Mouse (Mus musculus) neural tube, embryonic 15.5 days (tissue): ENCODE data around the gene Pheta2. TPM values are rescaled to one million over a fixed set of nuclear protein-coding genes. Genes with fewer than 3 reads are reported as not detected.

Experiments used
- microRNA-seq: library from miRNA; unstranded; fragments of <30 nt; microRNA quantifications from one replicate; pipeline ENCODE4, GENCODE M21; 2017
- polyA plus RNA-seq: library from polyadenylated mRNA; unstranded; fragments of >200 nt; fragmentation: Nextera tagmentation; extraction: Ambion mirVana; gene quantifications from 2 replicates; pipeline ENCODE4 v1.2.1, GENCODE M21; 2015

The Pheta2 gene
- polyA plus RNA-seq, 1 experiment from 2014 or later, result 2.4 TPM

Small RNAs within 50 kb of the gene (microRNA-seq; reads per million reads assigned to microRNA genes)
- gene Mir7684, result not detected

Other genes with a start within 250 kb of the Pheta2 start
- 11.1 and 13.6 TPM in 2 replicates for gene Ccdc134, start 211.0 kb upstream of the Pheta2 start, polyA plus RNA-seq
- gene Srebf2, start 191.8 kb upstream of the Pheta2 start, polyA plus RNA-seq, result 187 and 190 TPM in 2 replicates
- gene Shisa8, start 126.1 kb upstream of the Pheta2 start, polyA plus RNA-seq, result 4.6 and 6.7 TPM in 2 replicates
- gene Tnfrsf13c, start 114.6 kb upstream of the Pheta2 start, polyA plus RNA-seq, result 0.66 and 0.90 TPM in 2 replicates
- gene Cenpm, start 94.2 kb upstream of the Pheta2 start, polyA plus RNA-seq, result 17.8 and 23.4 TPM in 2 replicates
- gene 1500009C09Rik, start 86.5 kb upstream of the Pheta2 start, polyA plus RNA-seq, result 13.0 and 18.4 TPM in 2 replicates
- 338 and 367 TPM in 2 replicates for gene Sept3, start 64.0 kb upstream of the Pheta2 start, polyA plus RNA-seq
- 0.10 and 0.13 TPM in 2 replicates for gene Wbp2nl, start 40.0 kb upstream of the Pheta2 start, polyA plus RNA-seq
- gene Naga, start within 50 bp of the Pheta2 start, polyA plus RNA-seq, result 33.4 and 41.8 TPM in 2 replicates
- gene Smdt1, start within 50 bp of the Pheta2 start, polyA plus RNA-seq, result 392 and 440 TPM in 2 replicates
- gene Ndufa6, start 15.4 kb downstream of the Pheta2 start, polyA plus RNA-seq, result 409 and 417 TPM in 2 replicates
- 2.1 and 3.3 TPM in 2 replicates for gene Cyp2d22, start 41.3 kb downstream of the Pheta2 start, polyA plus RNA-seq
- not detected in 2 replicates for gene Cyp2d11, start 55.1 kb downstream of the Pheta2 start, polyA plus RNA-seq
- not detected in 2 replicates for gene Cyp2d10, start 68.3 kb downstream of the Pheta2 start, polyA plus RNA-seq
- not detected in 2 replicates for gene Cyp2d9, start 94.5 kb downstream of the Pheta2 start, polyA plus RNA-seq
- gene Cyp2d12, start 216.1 kb downstream of the Pheta2 start, polyA plus RNA-seq, result not detected in 2 replicates